Mouse (Mus musculus) adrenal gland, postnatal 14 days (tissue): ENCODE data around the gene Prkag2. TPM values are rescaled to one million over a fixed set of nuclear protein-coding genes. Genes with fewer than 3 reads are reported as not detected.
"Not testable (repeated sequence)": the region's sequence is repeated elsewhere in the genome, so short reads cannot be mapped to it uniquely, and the experiment has no call there.

Experiments used
- DNase-seq: peaks from one replicate; pipeline ENCODE4 v3.0.0; 2021; ENCODE audit warnings: mixed read lengths
- total RNA-seq: library from RNA; stranded (reverse); gene quantifications from 2 replicates; pipeline ENCODE4 v1.2.3, GENCODE M21; 2021

Gene Prkag2
- total RNA-seq, 1 experiment from 2014 or later: 74.9 TPM

DNA sequence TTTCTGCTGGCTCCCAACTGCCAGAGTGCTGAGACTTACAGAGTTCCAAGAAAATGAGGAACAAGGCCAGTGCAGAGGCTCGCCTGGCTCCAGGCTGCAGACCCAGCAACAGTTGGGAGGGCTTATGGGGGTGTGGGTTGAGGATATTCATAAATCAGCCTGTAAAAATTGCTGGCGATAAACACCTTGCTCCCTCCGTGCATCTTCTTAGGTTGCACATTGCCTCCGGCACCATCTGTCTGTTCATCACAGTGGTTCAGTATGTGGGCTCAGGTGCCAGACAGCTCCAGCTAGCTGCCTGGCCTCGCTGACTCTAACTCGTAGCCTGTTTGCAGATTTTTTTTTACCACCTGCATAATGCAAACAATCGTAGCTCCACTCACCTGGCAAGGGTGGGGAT lies 13.4 kb downstream of the Prkag2 start:
- DNase-seq: no peak

DNA sequence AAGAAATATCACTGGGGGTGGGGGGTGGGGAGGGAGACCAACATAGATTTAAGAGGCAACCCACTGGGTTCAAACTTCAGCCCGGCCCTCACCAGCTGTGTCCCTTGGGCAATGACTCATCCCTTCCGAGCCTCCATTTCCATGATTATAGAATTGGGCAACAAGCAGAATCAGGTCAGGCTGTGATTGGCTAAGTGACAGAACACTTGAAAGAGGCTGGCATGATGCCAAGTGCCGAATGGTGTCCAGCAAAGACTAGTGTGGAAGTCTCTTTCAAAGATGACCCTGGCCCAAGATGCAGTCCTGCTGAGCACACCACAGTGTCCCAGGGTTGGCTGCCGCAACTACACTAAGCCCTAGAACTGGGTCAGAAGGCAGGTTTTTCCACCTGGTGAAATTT lies 14.2 kb downstream of the Prkag2 start:
- DNase-seq: peak; percentile 91

DNA sequence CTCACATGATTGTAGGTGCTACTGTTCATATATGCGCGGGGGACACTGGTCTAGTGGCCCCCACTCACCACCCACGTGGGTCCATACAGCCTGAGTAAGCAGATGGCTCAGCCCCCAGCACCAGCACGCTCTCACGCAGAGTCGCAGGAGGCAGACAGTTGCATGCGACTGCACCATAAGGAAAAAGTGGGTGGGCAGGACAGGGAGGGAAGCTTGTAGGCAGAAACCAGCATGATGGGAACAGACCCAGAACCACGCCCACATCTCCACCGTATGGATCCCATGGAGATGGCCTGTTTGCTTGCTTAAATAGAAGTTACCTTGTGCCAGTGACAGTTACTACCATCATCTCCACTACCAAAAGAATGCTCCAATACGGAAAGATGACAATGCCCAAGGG lies 15.3 kb downstream of the Prkag2 start:
- no peak for DNase-seq

- no peak for DNase-seq
Observed at GRCm38 (mm10) chr5:25083816-25084215, 16.6 kb downstream of the Prkag2 start.

DNA sequence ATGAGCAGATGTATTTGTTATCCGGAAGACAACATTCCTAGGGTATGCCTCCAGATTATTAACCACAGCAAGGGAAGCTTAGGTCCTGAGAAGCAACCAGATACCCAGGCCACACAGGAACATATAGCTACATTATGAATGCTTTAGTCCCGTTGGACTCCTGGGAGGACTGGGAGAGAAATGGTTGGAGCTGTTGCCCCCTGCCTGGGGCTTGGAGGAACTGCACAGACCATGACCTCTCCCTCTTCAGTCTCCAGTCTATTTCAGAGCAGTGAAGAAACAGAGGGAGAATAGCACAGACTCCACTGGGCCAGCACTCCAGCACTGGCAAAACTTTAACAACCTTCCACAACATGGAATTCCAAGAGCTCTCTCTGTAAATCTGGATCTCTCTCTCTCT lies 17.9 kb downstream of the Prkag2 start:
- peak; percentile 68 for DNase-seq

DNA sequence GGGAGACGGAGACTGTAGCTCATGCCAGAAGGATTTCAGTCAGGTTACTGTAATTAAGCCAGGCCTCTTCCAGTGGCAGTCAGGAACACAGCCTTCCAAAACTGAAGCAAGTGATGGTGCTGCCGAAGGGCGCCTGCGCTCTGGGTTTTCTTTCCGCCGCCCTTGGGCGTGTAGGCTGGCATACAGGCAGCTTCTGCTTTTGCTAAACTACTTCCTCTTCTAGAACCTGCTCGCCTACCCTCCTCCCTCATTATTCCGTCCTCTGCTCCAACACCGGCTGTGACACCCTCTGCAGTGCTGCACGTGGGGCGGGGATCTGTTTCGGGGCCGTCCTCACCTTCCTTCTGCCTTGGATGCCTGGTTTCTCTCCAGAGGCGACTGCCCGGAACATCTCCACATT lies 18.9 kb downstream of the Prkag2 start:
- no peak for DNase-seq

DNA sequence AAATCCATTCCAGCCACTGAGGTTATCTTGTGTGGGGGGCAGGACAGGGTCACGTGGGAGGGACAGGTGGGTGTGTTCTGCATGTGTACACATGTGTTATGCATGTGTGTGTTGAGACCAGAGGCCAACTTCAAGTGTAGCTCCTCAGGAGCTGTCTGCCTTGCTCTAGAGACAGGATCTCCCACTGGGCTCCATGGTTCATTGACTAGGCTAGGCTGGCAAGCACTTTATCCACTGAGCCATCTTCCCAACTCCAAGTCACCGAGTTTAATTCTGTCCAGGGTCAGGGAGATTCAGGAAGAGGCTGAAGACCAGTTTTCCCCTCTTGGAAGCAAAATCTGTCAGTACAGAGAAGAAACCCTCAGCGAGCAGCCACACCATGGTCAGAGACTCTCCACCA lies 19.4 kb downstream of the Prkag2 start:
- no peak for DNase-seq

- no peak for DNase-seq
Observed at GRCm38 (mm10) chr5:25080438-25080945, 19.9 kb downstream of the Prkag2 start.

DNA sequence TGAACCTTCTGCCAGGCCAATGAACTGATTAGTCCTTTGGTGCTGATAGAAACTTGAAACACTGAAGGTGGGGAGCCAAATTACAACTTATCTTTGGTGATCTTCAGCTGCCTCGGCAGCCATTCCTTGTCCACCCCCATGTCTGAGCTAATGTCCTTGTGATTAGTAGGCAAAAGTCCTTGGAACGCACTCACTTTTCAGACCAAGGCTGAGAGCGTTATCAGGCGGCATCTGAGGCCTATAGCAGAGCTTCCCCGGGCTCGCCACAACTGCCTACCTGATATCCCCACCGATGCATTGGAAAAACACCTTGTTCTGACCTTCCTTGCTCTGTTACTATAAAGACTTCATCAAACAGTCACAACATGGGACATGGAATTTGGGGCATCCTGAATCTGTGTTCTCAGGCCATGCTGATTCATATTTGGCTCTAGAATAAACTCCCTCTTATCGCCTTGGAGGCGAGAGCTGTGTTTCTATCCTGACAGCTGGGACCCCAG lies 20.6 kb downstream of the Prkag2 start:
- peak; percentile 49 for DNase-seq

DNA sequence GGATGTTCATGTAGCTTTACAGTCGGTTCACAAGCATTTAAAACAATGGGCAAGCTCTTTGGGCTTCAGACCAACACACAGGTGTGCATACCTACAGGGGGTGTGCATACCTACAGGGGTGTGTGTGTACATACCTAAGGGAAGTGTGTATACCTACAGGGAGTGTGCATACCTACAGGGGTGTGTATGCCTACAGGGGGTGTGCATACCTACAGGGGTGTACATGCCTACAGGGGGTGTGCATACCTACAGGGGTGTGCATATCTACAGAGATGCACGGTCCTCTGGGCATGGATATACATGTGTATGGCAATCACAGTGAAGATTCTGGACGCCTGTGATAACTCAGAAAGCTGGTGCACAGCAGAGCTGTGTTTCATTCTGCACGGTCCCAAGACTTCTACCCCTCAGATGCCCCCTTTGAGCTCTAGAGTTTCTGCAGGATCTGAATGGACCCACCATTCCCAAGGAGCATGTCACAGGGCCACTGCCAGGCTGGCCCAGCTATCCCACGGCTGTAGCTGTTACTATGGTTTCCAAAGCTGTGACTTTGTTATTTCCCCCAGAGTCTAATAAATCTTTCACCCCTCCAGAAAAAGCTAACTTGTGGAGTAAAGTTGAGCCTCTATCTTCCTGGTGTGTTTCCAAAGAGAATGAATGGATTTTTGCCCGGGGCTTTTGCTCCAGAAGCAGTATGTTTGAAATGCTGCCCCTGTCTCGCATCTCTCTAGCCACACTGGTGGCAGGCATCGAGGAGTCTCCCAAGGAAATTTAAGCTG lies 22.4 kb downstream of the Prkag2 start:
- no peak for DNase-seq

- not testable (repeated sequence) for DNase-seq
Observed at GRCm38 (mm10) chr5:25077258-25077657, 23.2 kb downstream of the Prkag2 start.

- DNase-seq: no peak
Observed at GRCm38 (mm10) chr5:25075623-25076022, 24.8 kb downstream of the Prkag2 start.

GRCm38 (mm10) chr5:25069815-25070214 lies 30.6 kb downstream of the Prkag2 start:
- DNase-seq: no peak

- peak; percentile 80 for DNase-seq
Observed at GRCm38 (mm10) chr5:25067122-25067521, 33.3 kb downstream of the Prkag2 start.

DNA sequence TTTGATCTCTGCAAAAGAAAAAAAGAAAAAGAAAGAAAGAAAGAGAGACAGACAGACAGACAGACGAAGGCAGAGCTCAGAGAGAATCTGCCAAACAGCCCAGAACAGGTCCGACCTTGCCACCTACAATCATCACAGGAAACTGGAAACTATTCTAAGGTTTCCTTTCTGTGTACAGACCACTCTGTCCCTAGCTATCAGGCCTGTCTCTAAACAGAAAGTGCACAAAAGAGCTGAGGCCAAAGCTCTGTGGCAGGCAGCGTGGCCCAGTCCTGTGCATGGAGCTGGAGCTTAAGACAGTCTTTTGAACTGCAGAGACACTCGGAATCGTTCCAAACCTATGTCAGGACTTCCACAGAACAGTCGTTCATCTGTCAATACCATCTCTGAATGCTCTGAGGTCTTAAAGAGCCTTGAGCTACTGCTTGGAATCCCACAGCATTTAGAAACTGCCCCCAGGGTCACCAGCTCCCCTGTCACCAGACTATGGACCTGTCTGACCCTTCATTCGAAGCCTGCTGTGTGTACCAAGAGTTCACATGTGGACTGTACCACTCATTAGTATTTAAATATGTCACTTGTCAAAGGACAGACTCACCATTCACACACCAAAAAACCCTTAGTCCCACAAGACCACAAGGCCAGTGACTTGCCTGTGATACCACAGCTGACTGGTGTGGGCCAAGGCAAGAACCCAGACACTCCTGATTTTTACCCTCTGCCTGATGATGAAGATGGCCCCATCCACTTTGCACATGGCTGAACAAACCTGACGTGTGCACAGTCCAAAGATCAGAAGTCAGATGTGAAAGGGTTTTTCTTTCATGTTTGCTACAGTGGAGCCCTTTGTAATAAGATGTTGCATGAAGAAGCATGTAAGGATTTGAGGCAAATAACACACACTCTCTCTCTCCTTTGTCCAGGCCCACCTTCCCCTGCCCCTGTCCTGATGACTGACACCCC lies 35.9 kb downstream of the Prkag2 start:
- no peak for DNase-seq

GRCm38 (mm10) chr5:25062506-25063132 lies 37.8 kb downstream of the Prkag2 start:
- no peak for DNase-seq

- DNase-seq: peak; percentile 72
Observed at GRCm38 (mm10) chr5:25058853-25059741, 41.3 kb downstream of the Prkag2 start.

DNA sequence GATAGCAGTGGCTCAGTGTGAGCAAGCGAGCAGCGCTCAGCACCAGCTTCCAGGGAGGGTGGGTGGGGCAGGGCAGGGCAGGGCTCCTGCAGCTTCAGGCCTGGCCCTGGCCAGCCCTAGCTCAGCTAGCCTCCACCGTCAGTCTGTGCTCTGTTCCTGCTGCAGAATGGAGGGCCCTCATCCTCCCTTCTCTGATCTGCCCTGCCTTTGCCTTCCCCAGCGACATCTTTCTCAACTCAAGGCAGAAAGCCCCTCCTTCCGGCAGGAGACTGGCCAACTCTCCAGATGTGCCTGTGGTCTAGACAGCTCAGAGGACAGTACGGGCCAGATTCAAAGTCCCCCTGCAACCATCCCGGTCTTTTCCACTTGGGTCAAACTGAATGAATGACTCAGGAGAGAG lies 42.0 kb downstream of the Prkag2 start:
- no peak for DNase-seq

DNA sequence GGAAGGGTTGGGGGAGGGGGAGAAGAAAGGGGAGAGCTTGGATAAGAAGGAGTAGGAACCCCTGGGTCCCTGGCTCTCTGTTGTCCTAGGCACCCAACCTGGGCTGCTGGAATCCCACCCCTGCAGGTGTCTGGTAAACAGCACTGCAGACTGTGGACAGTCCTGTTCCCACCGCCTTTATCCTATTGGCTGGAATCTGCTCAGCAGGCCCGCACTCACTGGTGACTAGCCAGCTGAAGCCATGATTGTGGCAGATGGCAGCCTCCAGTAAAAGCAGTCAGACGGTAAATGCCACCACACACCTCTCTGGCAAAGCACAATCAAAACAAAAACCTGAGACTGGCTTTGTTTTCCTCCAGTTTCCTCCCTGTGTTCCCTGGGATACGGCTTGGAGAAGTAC lies 45.2 kb downstream of the Prkag2 start:
- DNase-seq: no peak

GRCm38 (mm10) chr5:25053971-25054658 lies 46.3 kb downstream of the Prkag2 start:
- peak; percentile 77 for DNase-seq

DNA sequence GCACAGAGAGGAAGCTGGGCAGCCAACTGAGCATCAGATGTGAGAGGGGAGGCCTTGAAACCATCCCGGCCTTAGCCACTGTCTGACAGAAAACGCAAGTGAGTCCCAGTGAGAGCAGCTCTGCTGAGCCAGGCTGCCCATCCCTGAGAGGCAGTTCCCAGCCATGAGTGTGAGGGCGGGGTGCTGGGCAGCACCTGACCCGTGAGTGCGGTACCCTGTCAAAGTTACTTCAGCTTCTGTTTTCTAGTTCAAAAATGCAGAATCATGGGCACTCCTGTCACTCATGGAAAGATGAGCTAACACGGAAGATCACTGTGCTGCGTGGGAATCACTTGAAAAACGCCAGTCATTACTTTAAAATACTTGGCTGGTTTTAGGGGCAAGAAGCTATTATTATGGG lies 49.6 kb downstream of the Prkag2 start:
- no peak for DNase-seq
